Mouse (Mus musculus) midbrain, postnatal 0 days (tissue): ENCODE data around the gene Rptn. TPM values are rescaled to one million over a fixed set of nuclear protein-coding genes. Genes with fewer than 3 reads are reported as not detected.

ENCODE experiments used
- ATAC-seq: fragments of 200-750 bp; cut with Nextera tagmentation; 2 replicates; pipeline ENCODE4 v1.8.0; 2017; ENCODE audit warnings: moderate number of reproducible peaks, mild to moderate bottlenecking, moderate TSS enrichment, moderate library complexity; ENCODE audit not compliant: low FRiP score
- DNase-seq: peaks from one replicate; pipeline ENCODE4 v3.0.0-alpha.2; 2015; ENCODE audit warnings: low spot score
- H3K27ac ChIP-seq: fragments of 300-500 bp; sonication (generic); 2 replicates; pipeline ENCODE4 v1.5.1; 2014; ENCODE audit warnings: low read depth, mild to moderate bottlenecking, low read length, mixed read lengths
- H3K27me3 ChIP-seq: fragments of 300-500 bp; sonication (generic); 2 replicates; pipeline ENCODE4 v1.6.1; 2014; ENCODE audit warnings: low read length, control low read depth, mixed read lengths; ENCODE audit not compliant: insufficient read depth
- H3K36me3 ChIP-seq: fragments of 300-500 bp; sonication (generic); 2 replicates; pipeline ENCODE4 v1.6.1; 2014; ENCODE audit warnings: low read length, control low read depth, mixed read lengths; ENCODE audit not compliant: insufficient read depth
- H3K4me1 ChIP-seq: fragments of 300-500 bp; sonication (generic); 2 replicates; pipeline ENCODE4 v1.6.1; 2014; ENCODE audit warnings: mild to moderate bottlenecking, control low read depth, antibody characterized with exemption, low read length, mixed read lengths; ENCODE audit not compliant: insufficient read depth
- H3K4me2 ChIP-seq: fragments of 300-500 bp; sonication (generic); 2 replicates; pipeline ENCODE4 v1.6.1; 2014; ENCODE audit warnings: low read depth, mild to moderate bottlenecking, low read length, mixed read lengths; ENCODE audit not compliant: poor library complexity, severe bottlenecking
- H3K4me3 ChIP-seq: fragments of 300-500 bp; sonication (generic); 2 replicates; pipeline ENCODE4 v1.5.1; 2014; ENCODE audit warnings: low read depth, mild to moderate bottlenecking, low read length, moderate library complexity
- H3K9ac ChIP-seq: fragments of 300-500 bp; sonication (generic); replicated peaks from 2 replicates; pipeline ENCODE4 v1.6.1; 2014; ENCODE audit warnings: mild to moderate bottlenecking, low read length, moderate library complexity, mixed read lengths; ENCODE audit not compliant: poor library complexity, severe bottlenecking
- H3K9me3 ChIP-seq: fragments of 300-500 bp; sonication (generic); 2 replicates; pipeline ENCODE4 v1.6.1; 2016; ENCODE audit warnings: low read length, control low read depth
- CTCF ChIP-seq: IDR thresholded peaks from 2 replicates; pipeline ENCODE4 v1.5.1; 2016; ENCODE audit warnings: antibody characterized with exemption, mild to moderate bottlenecking
- WGBS: fragments of 180-500 bp; shearing (Covaris S2); extraction: QIAGEN DNeasy Blood & Tissue Kit; methylation state at CpG from one replicate; pipeline ENCODE4 v1.1.7; 2014; 5-methylcytosine and 5-hydroxymethylcytosine counted together
- polyA plus RNA-seq: library from polyadenylated mRNA; unstranded; fragments of >200 nt; fragmentation: Nextera tagmentation; extraction: Ambion mirVana; gene quantifications from 2 replicates; pipeline ENCODE4 v1.2.1, GENCODE M21; 2015
- total RNA-seq: library from RNA; depleted of rRNA; stranded (reverse); fragments of >200 nt; gene quantifications from 2 replicates; pipeline ENCODE4 v1.2.3, GENCODE M21; 2014

The Rptn gene
- total and polyA plus RNA-seq, 2 experiments from 2014 or later = not detected

DNA sequence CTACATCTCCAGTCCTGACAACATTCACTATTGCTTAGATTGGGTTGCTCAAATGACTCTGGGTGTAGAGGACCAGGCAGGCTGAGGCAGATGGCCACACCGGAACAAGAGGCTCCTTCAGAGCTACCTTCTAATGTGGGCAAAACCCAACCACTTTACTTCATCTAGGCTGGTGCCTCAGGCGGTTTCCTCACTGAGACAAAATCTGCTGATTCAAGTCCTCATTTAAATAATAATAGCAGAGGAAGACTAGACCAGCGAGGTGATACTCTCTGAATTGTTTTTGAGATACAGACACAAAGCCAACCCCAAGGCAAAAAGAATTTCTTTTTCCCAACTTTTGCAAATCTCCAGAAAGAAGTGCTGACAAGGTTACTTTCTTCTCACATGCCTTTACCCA, 38.2 kb downstream of the Rptn start:
- WGBS = 35% methylated on average over 3 of the region's 3 CpGs
- Histone ChIP-seq H3K4me2 (no peak overlapping the region), H3K27ac (no peak overlapping the region), H3K4me1 (no peaks in the 10 kb centered on the region), H3K9ac (no peak overlapping the region), H3K9me3 (no peaks in the 10 kb centered on the region), H3K27me3 (no peaks in the 10 kb centered on the region), H3K36me3 (no peaks in the 10 kb centered on the region), H3K4me3 (no peak overlapping the region)
- DNase-seq (no peak), ATAC-seq (no peak)
- TF ChIP-seq CTCF = no peak

DNA sequence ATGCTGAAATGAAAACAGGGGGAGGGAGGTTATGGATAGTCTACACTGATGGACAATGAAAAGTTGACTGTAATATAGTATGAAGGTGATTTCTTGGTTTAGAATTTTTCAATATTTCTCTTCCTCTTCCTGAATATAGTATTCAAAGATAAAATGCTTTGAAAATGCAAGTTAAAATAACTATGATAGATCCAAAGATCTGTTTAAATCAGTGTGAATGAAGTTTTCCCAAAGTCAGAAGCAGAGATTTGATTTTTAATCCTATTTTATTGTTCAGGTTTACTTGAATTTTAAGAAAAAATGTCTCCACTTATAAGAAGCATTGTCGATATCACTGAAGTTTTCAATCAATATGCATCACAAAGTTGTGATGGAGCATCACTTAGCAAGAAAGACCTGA, 48.5 kb downstream of the Rptn start, which contains the start of gene Tchh:
Gene Tchh, plus strand, starts transcription at position 301 of the 400 bp plus-strand sequence.
- WGBS = 96% methylated on average over 1 of the region's 1 CpGs
- H3K27me3 ChIP-seq = peaks cover 15% of the 10 kb centered on the region
- no peaks in the 10 kb centered on the region for H3K4me1 ChIP-seq
- no peak within 1 kb of the TSS for H3K27ac ChIP-seq
- peak within 1 kb of the TSS; percentile 62; the same call in 1 of the 2 replicates for H3K4me3 ChIP-seq
- no peaks in the 10 kb centered on the region for H3K36me3 ChIP-seq
- ATAC-seq (no peak), DNase-seq (no peak)
- no peaks in the 10 kb centered on the region for H3K9me3 ChIP-seq
- TF ChIP-seq CTCF = no peak
- H3K9ac ChIP-seq = no peak within 1 kb of the TSS
- no peak within 1 kb of the TSS; the same call in 1 of the 2 replicates for H3K4me2 ChIP-seq

DNA sequence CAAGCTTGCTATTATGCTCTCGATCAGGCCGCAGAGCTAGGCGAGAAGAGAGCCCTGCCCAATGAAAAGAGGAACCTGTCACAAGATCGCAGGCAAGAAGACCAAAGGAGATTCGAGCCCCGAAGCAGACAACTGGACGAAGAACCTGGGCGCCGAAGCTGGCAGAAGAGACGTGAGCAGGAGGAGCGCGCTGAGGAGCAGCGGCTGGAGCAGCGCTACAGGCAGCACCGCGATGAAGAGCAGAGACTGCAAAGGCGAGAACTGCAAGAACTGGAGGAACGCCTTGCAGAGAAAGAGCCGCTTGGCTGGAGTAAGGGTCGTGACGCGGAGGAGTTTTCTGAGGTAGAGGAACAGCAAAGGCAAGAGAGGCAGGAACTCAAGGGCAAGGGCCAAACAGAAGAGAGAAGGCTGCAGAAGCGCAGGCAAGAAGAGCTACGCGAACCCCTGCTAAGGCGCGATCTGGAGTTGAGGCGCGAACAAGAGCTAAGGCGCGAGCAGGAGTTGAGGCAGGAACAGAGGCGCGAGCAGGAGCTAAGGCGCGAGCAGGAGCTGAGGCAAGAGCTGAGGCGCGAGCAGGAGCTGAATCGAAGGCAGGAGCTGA, 50.1 kb downstream of the Rptn start:
- Histone ChIP-seq H3K36me3 (no peaks in the 10 kb centered on the region), H3K4me2 (peak overlapping the region; percentile 94), H3K27me3 (peaks cover 15% of the 10 kb centered on the region), H3K27ac (no peak overlapping the region), H3K9me3 (no peaks in the 10 kb centered on the region), H3K9ac (no peak overlapping the region), H3K4me1 (no peaks in the 10 kb centered on the region), H3K4me3 (peak overlapping the region; percentile 62)
- TF ChIP-seq CTCF = no peak
- DNase-seq (peak; percentile 19), ATAC-seq (no peak)
- under 1% methylated on average over 38 of the region's 38 CpGs for WGBS

DNA sequence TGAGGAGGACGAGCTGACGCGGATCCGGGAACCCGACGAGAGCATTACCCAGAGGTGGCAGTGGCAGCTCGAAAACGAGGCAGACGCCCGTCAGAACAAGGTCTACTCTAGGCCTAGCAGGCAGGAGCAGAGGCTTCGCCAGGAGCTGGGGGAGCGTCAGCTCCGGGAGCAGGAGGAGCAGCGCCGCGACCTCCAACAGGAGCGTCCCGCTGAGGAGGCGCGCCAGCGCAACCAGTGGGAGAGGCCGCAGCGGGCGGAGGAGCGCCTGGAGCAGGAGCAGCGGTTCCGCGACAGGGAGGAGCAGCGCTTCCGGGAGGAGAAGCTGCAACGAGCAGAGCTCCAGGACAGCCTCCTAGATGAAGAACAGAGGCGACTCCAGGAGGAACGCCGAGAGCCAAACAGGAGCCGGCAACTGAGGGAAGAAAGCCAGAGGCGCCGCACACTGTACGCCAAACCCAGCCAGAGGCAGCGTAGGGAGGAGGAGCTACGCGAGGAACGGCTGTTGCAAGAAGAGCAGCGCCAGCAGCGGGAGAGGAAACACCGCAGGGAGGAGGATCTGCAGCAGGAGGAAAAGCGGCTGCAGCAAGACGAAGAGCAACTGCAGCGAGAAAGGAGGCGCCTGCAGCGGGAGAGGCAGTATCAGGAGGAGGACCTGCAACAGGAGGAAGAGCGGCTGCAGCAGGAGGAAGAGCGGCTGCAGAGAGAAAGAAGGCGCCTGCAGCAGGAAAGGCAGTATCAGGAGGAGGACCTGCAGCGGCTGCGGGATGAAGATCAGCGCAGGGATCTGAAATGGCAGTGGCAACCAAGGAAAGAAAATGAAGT, 51.1 kb downstream of the Rptn start:
- H3K4me3 ChIP-seq = peak overlapping the region; percentile 62
- WGBS = under 1% methylated on average over 56 of the region's 56 CpGs
- peak overlapping the region; percentile 60 for H3K9ac ChIP-seq
- DNase-seq = peak; percentile 82
- H3K4me2 ChIP-seq = peak overlapping the region; percentile 94
- no peaks in the 10 kb centered on the region for H3K36me3 ChIP-seq
- peak overlapping the region; percentile 70 for H3K27ac ChIP-seq
- no peaks in the 10 kb centered on the region for H3K9me3 ChIP-seq
- peaks cover 16% of the 10 kb centered on the region for H3K27me3 ChIP-seq
- no peak for TF ChIP-seq CTCF
- ATAC-seq = peak; percentile 84
- H3K4me1 ChIP-seq = no peaks in the 10 kb centered on the region

DNA sequence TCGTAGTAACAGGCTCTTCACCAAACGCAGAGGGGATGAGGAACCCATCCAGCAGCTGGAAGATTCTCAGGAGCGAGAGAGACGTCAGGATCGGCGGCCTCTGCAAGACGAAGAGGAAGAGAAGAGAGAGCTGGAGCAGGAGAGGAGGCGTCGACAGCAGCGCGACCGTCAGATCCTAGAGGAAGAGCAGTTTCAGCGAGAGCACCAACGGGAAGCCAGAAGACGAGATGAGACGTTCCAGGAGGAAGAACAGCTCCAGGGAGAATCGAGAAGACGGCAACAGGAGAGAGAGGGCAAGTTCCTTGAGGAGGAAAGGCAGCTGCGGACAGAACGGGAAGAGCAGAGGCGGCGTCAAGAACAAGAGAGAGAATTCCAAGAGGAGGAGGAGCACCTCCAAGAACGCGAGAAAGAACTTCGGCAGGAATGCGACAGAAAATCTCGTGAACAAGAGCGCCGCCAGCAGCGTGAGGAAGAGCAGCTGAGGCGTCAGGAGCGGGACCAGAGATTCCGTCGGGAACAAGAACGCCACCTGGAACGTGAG, 51.7 kb downstream of the Rptn start:
- no peaks in the 10 kb centered on the region for H3K36me3 ChIP-seq
- H3K4me2 ChIP-seq = peak overlapping the region; percentile 94
- H3K9me3 ChIP-seq = no peaks in the 10 kb centered on the region
- H3K27ac ChIP-seq = peak overlapping the region; percentile 70
- H3K9ac ChIP-seq = peak overlapping the region; percentile 60
- under 1% methylated on average over 36 of the region's 36 CpGs for WGBS
- no peaks in the 10 kb centered on the region for H3K4me1 ChIP-seq
- DNase-seq = peak; percentile 50
- ATAC-seq = no peak
- TF ChIP-seq CTCF = peak; percentile 8; the same call in 1 of the 2 replicates
- H3K4me3 ChIP-seq = peak overlapping the region; percentile 62
- peaks cover 23% of the 10 kb centered on the region for H3K27me3 ChIP-seq
